Mouse (Mus musculus) midbrain, embryonic 14.5 days (tissue): Measurements from ENCODE around the gene Cpa4. TPM values are rescaled to one million over a fixed set of nuclear protein-coding genes. Genes with fewer than 3 reads are reported as not detected.

Experiments used
- ATAC-seq: fragments of 200-750 bp; cut with Nextera tagmentation; 2 replicates; pipeline ENCODE4 v1.8.0; 2017; ENCODE audit warnings: moderate number of reproducible peaks, moderate library complexity; ENCODE audit not compliant: low FRiP score, low TSS enrichment
- DNase-seq: peaks from one replicate; pipeline ENCODE4 v3.0.0-alpha.2; 2015
- H3K27ac ChIP-seq: fragments of 300-500 bp; sonication (generic); replicated peaks from 2 replicates; pipeline ENCODE4 v1.5.1; 2014; ENCODE audit warnings: mild to moderate bottlenecking, low read depth, low read length, moderate library complexity
- H3K27me3 ChIP-seq: fragments of 300-500 bp; sonication (generic); 2 replicates; pipeline ENCODE4 v1.6.1; 2014; ENCODE audit warnings: low read length, control low read depth, mixed read lengths; ENCODE audit not compliant: control insufficient read depth, insufficient read depth
- H3K36me3 ChIP-seq: fragments of 300-500 bp; sonication (generic); 2 replicates; pipeline ENCODE4 v1.6.1; 2014; ENCODE audit warnings: low read length, control low read depth; ENCODE audit not compliant: control insufficient read depth, insufficient read depth
- H3K4me1 ChIP-seq: fragments of 300-500 bp; sonication (generic); 2 replicates; pipeline ENCODE4 v1.6.1; 2014; ENCODE audit warnings: mild to moderate bottlenecking, antibody characterized with exemption, low read length, control low read depth; ENCODE audit not compliant: control insufficient read depth, insufficient read depth
- H3K4me2 ChIP-seq: fragments of 300-500 bp; sonication (generic); 2 replicates; pipeline ENCODE4 v1.6.1; 2014; ENCODE audit warnings: mild to moderate bottlenecking, low read length, moderate library complexity
- H3K4me3 ChIP-seq: fragments of 300-500 bp; sonication (generic); replicated peaks from 2 replicates; pipeline ENCODE4 v1.5.1; 2014; ENCODE audit warnings: low read depth, low read length
- H3K9ac ChIP-seq: fragments of 300-500 bp; sonication (generic); replicated peaks from 2 replicates; pipeline ENCODE4 v1.6.1; 2014; ENCODE audit warnings: mild to moderate bottlenecking, low read length, moderate library complexity
- H3K9me3 ChIP-seq: fragments of 300-500 bp; sonication (generic); 2 replicates; pipeline ENCODE4 v1.6.1; 2016; ENCODE audit warnings: low read length, control low read depth, mixed read lengths; ENCODE audit not compliant: control insufficient read depth
- WGBS: fragments of 180-500 bp; shearing (Covaris S2); extraction: QIAGEN DNeasy Blood & Tissue Kit; methylation state at CpG from one replicate; pipeline ENCODE4 v1.1.7; 2014; 5-methylcytosine and 5-hydroxymethylcytosine counted together
- polyA plus RNA-seq: library from polyadenylated mRNA; unstranded; fragments of >200 nt; fragmentation: Nextera tagmentation; extraction: Ambion mirVana; gene quantifications from 2 replicates; pipeline ENCODE4 v1.2.1, GENCODE M21; 2014

The Cpa4 gene
- polyA plus RNA-seq, 1 experiment from 2014 or later, result 1.2 TPM

GRCm38 (mm10) chr6:30620994-30621393, 52.8 kb downstream of the Cpa4 start:
- peaks cover 34% of the 10 kb centered on the region for H3K4me1 ChIP-seq
- no peak overlapping the region for H3K27ac ChIP-seq
- WGBS, result 86% methylated on average over 6 of the region's 6 CpGs
- no peak overlapping the region for H3K4me2 ChIP-seq
- no peaks in the 10 kb centered on the region for H3K36me3 ChIP-seq
- H3K9ac ChIP-seq, result no peak overlapping the region
- DNase-seq (no peak), ATAC-seq (no peak)
- H3K4me3 ChIP-seq, result no peak overlapping the region
- H3K27me3 ChIP-seq, result no peaks in the 10 kb centered on the region
- H3K9me3 ChIP-seq, result no peaks in the 10 kb centered on the region

GRCm38 (mm10) chr6:30621986-30622389, 53.8 kb downstream of the Cpa4 start:
- Histone ChIP-seq H3K36me3 (no peaks in the 10 kb centered on the region), H3K4me2 (no peak overlapping the region), H3K4me1 (peaks cover 24% of the 10 kb centered on the region), H3K4me3 (no peak overlapping the region), H3K9me3 (no peaks in the 10 kb centered on the region), H3K9ac (no peak overlapping the region), H3K27me3 (no peaks in the 10 kb centered on the region), H3K27ac (no peak overlapping the region)
- no peak for DNase-seq
- ATAC-seq, result no peak
- 78% methylated on average over 4 of the region's 4 CpGs for WGBS

GRCm38 (mm10) chr6:30624763-30625162, 56.6 kb downstream of the Cpa4 start:
- H3K9ac ChIP-seq, result no peak overlapping the region
- no peak overlapping the region for H3K4me2 ChIP-seq
- no peaks in the 10 kb centered on the region for H3K9me3 ChIP-seq
- H3K27me3 ChIP-seq, result no peaks in the 10 kb centered on the region
- no peak for DNase-seq
- 94% methylated on average over 9 of the region's 9 CpGs for WGBS
- H3K4me1 ChIP-seq, result peaks cover 6% of the 10 kb centered on the region
- H3K36me3 ChIP-seq, result no peaks in the 10 kb centered on the region
- H3K27ac ChIP-seq, result no peak overlapping the region
- H3K4me3 ChIP-seq, result no peak overlapping the region
- ATAC-seq, result no peak

GRCm38 (mm10) chr6:30628152-30628551, 60.0 kb downstream of the Cpa4 start:
- ATAC-seq (peak; percentile 74; the same call in 1 of the 2 replicates), DNase-seq (peak; percentile 74)
- peak overlapping the region; percentile 75 for H3K27ac ChIP-seq
- no peaks in the 10 kb centered on the region for H3K27me3 ChIP-seq
- H3K4me1 ChIP-seq, result peaks cover 6% of the 10 kb centered on the region
- H3K36me3 ChIP-seq, result no peaks in the 10 kb centered on the region
- no peak overlapping the region for H3K9ac ChIP-seq
- H3K4me2 ChIP-seq, result no peak overlapping the region
- 27% methylated on average over 6 of the region's 6 CpGs for WGBS
- no peaks in the 10 kb centered on the region for H3K9me3 ChIP-seq
- no peak overlapping the region for H3K4me3 ChIP-seq

GRCm38 (mm10) chr6:30629989-30630388, 61.8 kb downstream of the Cpa4 start:
- no peak overlapping the region for H3K4me3 ChIP-seq
- no peaks in the 10 kb centered on the region for H3K27me3 ChIP-seq
- no peak for ATAC-seq
- no peaks in the 10 kb centered on the region for H3K9me3 ChIP-seq
- no peak overlapping the region for H3K9ac ChIP-seq
- WGBS, result 85% methylated on average over 1 of the region's 1 CpGs
- H3K36me3 ChIP-seq, result no peaks in the 10 kb centered on the region
- H3K4me1 ChIP-seq, result peaks cover 6% of the 10 kb centered on the region
- no peak overlapping the region for H3K27ac ChIP-seq
- no peak overlapping the region for H3K4me2 ChIP-seq
- no peak for DNase-seq

GRCm38 (mm10) chr6:30635361-30635862, 67.2 kb downstream of the Cpa4 start:
- 58% methylated on average over 8 of the region's 8 CpGs for WGBS
- Histone ChIP-seq H3K27ac (no peak overlapping the region), H3K4me2 (no peak overlapping the region), H3K27me3 (no peaks in the 10 kb centered on the region), H3K36me3 (no peaks in the 10 kb centered on the region), H3K4me3 (no peak overlapping the region), H3K9ac (no peak overlapping the region), H3K9me3 (no peaks in the 10 kb centered on the region), H3K4me1 (peaks cover 6% of the 10 kb centered on the region; the same call in 1 of the 2 replicates)
- DNase-seq (no peak), ATAC-seq (no peak)

GRCm38 (mm10) chr6:30636186-30636842, 68.1 kb downstream of the Cpa4 start:
- Histone ChIP-seq H3K4me1 (peaks cover 6% of the 10 kb centered on the region; the same call in 1 of the 2 replicates), H3K36me3 (no peaks in the 10 kb centered on the region), H3K4me2 (no peak overlapping the region), H3K9ac (no peak overlapping the region), H3K27ac (no peak overlapping the region), H3K4me3 (no peak overlapping the region), H3K9me3 (no peaks in the 10 kb centered on the region), H3K27me3 (no peaks in the 10 kb centered on the region)
- no peak for ATAC-seq
- 29% methylated on average over 4 of the region's 4 CpGs for WGBS
- DNase-seq, result no peak

GRCm38 (mm10) chr6:30638674-30639268, 70.6 kb downstream of the Cpa4 start, which contains the start of gene Cpa1:
Gene Cpa1 (plus strand): TSS chr6:30639218.
- Histone ChIP-seq H3K27me3 (no peaks in the 10 kb centered on the region), H3K4me1 (peaks cover 6% of the 10 kb centered on the region; the same call in 1 of the 2 replicates), H3K9me3 (no peaks in the 10 kb centered on the region), H3K36me3 (no peaks in the 10 kb centered on the region), H3K27ac (no peak within 1 kb of the TSS), H3K9ac (no peak within 1 kb of the TSS), H3K4me2 (no peak within 1 kb of the TSS), H3K4me3 (no peak within 1 kb of the TSS)
- WGBS, result 93% methylated on average over 5 of the region's 5 CpGs
- DNase-seq, result no peak
- ATAC-seq, result no peak
